Mouse (Mus musculus): Measurements from ENCODE around the gene Csf3. TPM values are rescaled to one million over a fixed set of nuclear protein-coding genes. Genes with fewer than 3 reads are reported as not detected.

Gene Csf3
- total and polyA plus RNA-seq, 3 experiments = 0.18 TPM; not detected in 2

- no peaks in the 10 kb centered on the region for H3K27me3 ChIP-seq (ENCODE audit: control insufficient read depth in 1 of 2, insufficient read depth in 2 of 2, low read length in 2 of 2)
- no peak overlapping the region for H3K4me3 ChIP-seq (ENCODE audit: control insufficient read depth in 1 of 2, insufficient read depth in 1 of 2, low read depth in 2 of 2, low read length in 2 of 2)
- peaks cover 0 to 21% of the 10 kb centered on the region in 2 experiments; a peak in 2 of 4 replicates for H3K36me3 ChIP-seq (ENCODE audit: control insufficient read depth in 1 of 2, insufficient read depth in 2 of 2, low read length in 2 of 2)
- H3K79me2 ChIP-seq (ENCODE audit: control insufficient read depth, insufficient read depth, low read length, poor library complexity) = peaks cover 6% of the 10 kb centered on the region; the same call in 1 of the 2 replicates
- H3K4me1 ChIP-seq (ENCODE audit: control insufficient read depth in 1 of 2, insufficient read depth in 2 of 2, low read length in 2 of 2) = peaks cover 9 to 32% of the 10 kb centered on the region in 2 experiments
- TF ChIP-seq MYC (IDR thresholded peaks at IDR 0.05; ENCODE audit: low read depth, low read length) (no peak), SIN3A (IDR thresholded peaks at IDR 0.05; ENCODE audit: low read length) (no peak), CTCF (IDR thresholded peaks at IDR 0.05 in 2 of 3, conservative IDR thresholded peaks at IDR 0.05 in 1 of 3; ENCODE audit: control insufficient read depth in 1 of 3, insufficient read depth in 1 of 3, low read depth in 2 of 3, low read length in 3 of 3, poor library complexity in 1 of 3, severe bottlenecking in 1 of 3) (no peak), ZNF384 (IDR thresholded peaks at IDR 0.05; ENCODE audit: low read depth, low read length) (no peak), TAL1 (IDR thresholded peaks at IDR 0.05; ENCODE audit: low read length) (no peak), POLR2AphosphoS5 (IDR thresholded peaks at IDR 0.05; ENCODE audit: borderline replicate concordance, low read depth, low read length) (no peak), JUND (IDR thresholded peaks at IDR 0.05; ENCODE audit: low read depth, low read length) (no peak), GABPA (IDR thresholded peaks at IDR 0.05; ENCODE audit: low read depth, low read length) (no peak), GATA1 (IDR thresholded peaks at IDR 0.05; ENCODE audit: low read depth, low read length) (no peak)
- no peak overlapping the region for H3K27ac ChIP-seq (ENCODE audit: control insufficient read depth, low read depth, low read length)
- no peaks in the 10 kb centered on the region for H3K9me3 ChIP-seq (replicated peaks; ENCODE audit: insufficient read depth, low read length)
- H3K9ac ChIP-seq (ENCODE audit: control insufficient read depth, low read depth, low read length, poor library complexity, severe bottlenecking) = no peak overlapping the region
- DNase-seq (ENCODE audit: low read depth, low spot score) = peak; percentile 40
Measured at GRCm38 (mm10) chr11:98738428-98738911, 37.4 kb downstream of the Csf3 start.

DNA sequence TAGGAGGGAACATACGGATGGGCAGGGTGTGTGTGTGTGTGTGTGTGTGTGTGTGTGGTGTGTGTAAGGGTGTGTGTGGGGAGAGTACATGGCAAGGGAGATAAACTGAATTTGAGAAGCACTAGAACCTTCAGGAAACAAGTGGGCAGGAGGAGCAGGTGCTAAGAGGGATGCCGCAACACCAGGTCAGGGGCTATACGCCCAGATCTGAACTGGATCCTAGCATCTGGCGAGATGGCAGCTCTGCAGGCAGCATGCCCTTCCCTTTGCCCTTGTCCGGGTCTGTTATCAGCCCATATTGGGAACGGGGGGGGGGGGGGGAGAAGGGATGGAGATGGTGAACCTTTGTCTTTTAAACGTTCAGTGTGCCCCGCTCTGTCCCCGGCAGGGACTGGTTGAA is 37.9 kb downstream of the Csf3 start:
- peak; percentile 47 for DNase-seq (ENCODE audit: low read depth, low spot score)
- H3K9ac ChIP-seq (ENCODE audit: control insufficient read depth, low read depth, low read length, poor library complexity, severe bottlenecking) = no peak overlapping the region
- H3K79me2 ChIP-seq (ENCODE audit: control insufficient read depth, insufficient read depth, low read length, poor library complexity) = peaks cover 6% of the 10 kb centered on the region; the same call in 1 of the 2 replicates
- H3K27me3 ChIP-seq (ENCODE audit: control insufficient read depth in 1 of 2, insufficient read depth in 2 of 2, low read length in 2 of 2) = no peaks in the 10 kb centered on the region
- no peak for TF ChIP-seq MAFK (IDR thresholded peaks at IDR 0.05; ENCODE audit: borderline replicate concordance, low read depth, low read length)
- no peak for TF ChIP-seq HCFC1 (IDR thresholded peaks at IDR 0.05; ENCODE audit: low read depth, low read length)
- no peak for TF ChIP-seq GABPA (IDR thresholded peaks at IDR 0.05; ENCODE audit: low read depth, low read length)
- no peak for TF ChIP-seq POLR2A (IDR thresholded peaks at IDR 0.05; ENCODE audit: control insufficient read depth in 1 of 2, insufficient read depth in 1 of 2, low read depth in 1 of 2, low read length in 2 of 2, poor library complexity in 1 of 2)
- no peak for TF ChIP-seq USF1 (IDR thresholded peaks at IDR 0.05; ENCODE audit: low read depth, low read length)
- TF ChIP-seq TAL1 (IDR thresholded peaks at IDR 0.05; ENCODE audit: low read length) = 0 out of 2 replicates have a peak, but pooled peaks have one; percentile 13
- no peak for TF ChIP-seq MXI1 (IDR thresholded peaks at IDR 0.05; ENCODE audit: low read depth, low read length)
- 0 out of 2 replicates have a peak, but pooled peaks have one; percentile 9 for TF ChIP-seq ETS1 (IDR thresholded peaks at IDR 0.05; ENCODE audit: low read depth, low read length)
- no peak; the same call in 1 of the 2 replicates for TF ChIP-seq SIN3A (IDR thresholded peaks at IDR 0.05; ENCODE audit: low read length)
- 0 out of 4 replicates have a peak, but pooled peaks have one; percentile 12 to 26 for TF ChIP-seq EP300 (IDR thresholded peaks at IDR 0.05; ENCODE audit: low read depth in 1 of 2, low read length in 2 of 2)
- no peak for TF ChIP-seq ZKSCAN1 (IDR thresholded peaks at IDR 0.05; ENCODE audit: low read depth, low read length)
- TF ChIP-seq USF2 (IDR thresholded peaks at IDR 0.05; ENCODE audit: borderline replicate concordance in 1 of 2, insufficient read depth in 1 of 2, low read depth in 1 of 2, low read length in 2 of 2) = no peak
- no peak for TF ChIP-seq E2F4 (IDR thresholded peaks at IDR 0.05; ENCODE audit: borderline replicate concordance, low read depth, low read length)
- 0 out of 2 replicates have a peak, but pooled peaks have one; percentile 29 for TF ChIP-seq TCF12 (IDR thresholded peaks at IDR 0.05; ENCODE audit: low read depth, low read length)
- TF ChIP-seq UBTF (IDR thresholded peaks at IDR 0.05; ENCODE audit: borderline replicate concordance, insufficient read depth, low read depth, low read length) = no peak
- TF ChIP-seq ZMIZ1 (IDR thresholded peaks at IDR 0.05; ENCODE audit: low read depth, low read length) = no peak
- TF ChIP-seq KAT2A (conservative IDR thresholded peaks at IDR 0.05; ENCODE audit: low read depth, low read length) = no peak
- TF ChIP-seq MAZ (IDR thresholded peaks at IDR 0.05; ENCODE audit: low read depth, low read length) = 0 out of 2 replicates have a peak, but pooled peaks have one; percentile 41
- TF ChIP-seq RCOR1 (IDR thresholded peaks at IDR 0.05; ENCODE audit: low read depth, low read length) = 0 out of 2 replicates have a peak, but pooled peaks have one; percentile 15
- TF ChIP-seq NELFE (IDR thresholded peaks at IDR 0.05; ENCODE audit: low read depth, low read length) = no peak
- no peak overlapping the region for H3K27ac ChIP-seq (ENCODE audit: control insufficient read depth, low read depth, low read length)
- peaks cover 9 to 32% of the 10 kb centered on the region in 2 experiments for H3K4me1 ChIP-seq (ENCODE audit: control insufficient read depth in 1 of 2, insufficient read depth in 2 of 2, low read length in 2 of 2)
- no peaks in the 10 kb centered on the region for H3K9me3 ChIP-seq (replicated peaks; ENCODE audit: insufficient read depth, low read length)
- peaks cover 0 to 21% of the 10 kb centered on the region in 2 experiments; a peak in 2 of 4 replicates for H3K36me3 ChIP-seq (ENCODE audit: control insufficient read depth in 1 of 2, insufficient read depth in 2 of 2, low read length in 2 of 2)
- H3K4me3 ChIP-seq (ENCODE audit: control insufficient read depth in 1 of 2, insufficient read depth in 1 of 2, low read depth in 2 of 2, low read length in 2 of 2) = no peak overlapping the region

Data from MEL (cell line).